Mouse (Mus musculus): ENCODE measurements at regions not wholly inside any gene's neighbourhood (a gene's known extent, or its start where the extent isn't known, plus 50 kb on each side); places are given as distances from the start of the nearest gene placed in this dataset.

DNA sequence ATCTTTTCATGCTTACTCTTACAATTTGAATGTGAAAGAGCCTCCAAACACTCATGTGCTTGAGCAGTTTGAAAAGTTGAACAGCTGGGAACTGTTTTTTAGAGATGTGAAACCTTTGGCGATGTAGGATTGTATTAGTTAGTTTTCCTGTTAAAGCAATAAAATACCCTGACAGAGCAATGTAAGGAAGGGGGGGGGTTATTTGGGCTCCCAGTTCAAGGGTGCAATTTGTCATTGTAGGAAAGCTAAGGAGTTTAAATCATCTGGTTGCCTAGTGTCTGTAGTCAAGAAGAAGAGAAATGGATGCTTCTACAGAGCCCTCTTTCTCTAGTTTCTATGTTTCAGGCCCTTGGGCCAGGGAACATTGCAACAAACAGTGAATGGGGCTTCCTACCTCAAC, 1674.5 kb upstream of the Acvr2a start:
- TF ChIP-seq ZC3H11A (IDR thresholded peaks at IDR 0.05; ENCODE audit: borderline replicate concordance, low read depth, low read length), result no peak
- no peak for TF ChIP-seq HCFC1 (IDR thresholded peaks at IDR 0.05; ENCODE audit: borderline replicate concordance, insufficient read depth, low read length)
- no peak for TF ChIP-seq MAFK (IDR thresholded peaks at IDR 0.05; ENCODE audit: insufficient read depth, low read depth, low read length)
- TF ChIP-seq ZNF384 (IDR thresholded peaks at IDR 0.05; ENCODE audit: low read depth, low read length), result no peak
- no peak for TF ChIP-seq CHD2 (IDR thresholded peaks at IDR 0.05; ENCODE audit: low read depth, low read length)

Measured in ES-E14 (cell line).